Mouse (Mus musculus) layer of hippocampus, adult 9-11 months (tissue): ENCODE measurements around the gene Gm9040.
"Not testable (repeated sequence)": the region's sequence is repeated elsewhere in the genome, so short reads cannot be mapped to it uniquely, and the experiment has no call there.

Source experiments
- DNase-seq: peaks from one replicate; pipeline ENCODE4 v3.0.0; 2022

Gene Gm9040

DNA sequence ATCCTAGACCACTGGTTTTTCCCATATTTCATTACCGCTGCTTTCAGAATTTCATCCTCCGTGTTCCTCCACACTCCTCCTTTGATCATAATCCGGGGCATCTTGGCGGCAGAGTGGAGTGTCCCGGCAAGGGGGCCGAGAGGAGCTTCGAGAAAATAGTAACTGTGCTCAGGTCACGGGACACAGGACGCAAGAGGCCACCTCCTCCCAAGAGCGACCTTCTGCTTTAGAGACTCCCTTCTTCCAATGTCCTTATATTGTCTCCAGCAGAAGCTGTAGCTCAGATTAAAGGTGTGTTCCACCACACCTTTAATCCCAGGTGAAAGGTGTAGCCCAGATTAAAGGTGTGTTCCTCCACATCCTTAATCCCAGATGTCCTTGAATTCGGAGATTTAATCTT is at the start of gene Gm9040:
Gene Gm9040 (minus strand): TSS at position 101 of the 400 bp plus-strand sequence.
- not testable (repeated sequence) for DNase-seq

DNA sequence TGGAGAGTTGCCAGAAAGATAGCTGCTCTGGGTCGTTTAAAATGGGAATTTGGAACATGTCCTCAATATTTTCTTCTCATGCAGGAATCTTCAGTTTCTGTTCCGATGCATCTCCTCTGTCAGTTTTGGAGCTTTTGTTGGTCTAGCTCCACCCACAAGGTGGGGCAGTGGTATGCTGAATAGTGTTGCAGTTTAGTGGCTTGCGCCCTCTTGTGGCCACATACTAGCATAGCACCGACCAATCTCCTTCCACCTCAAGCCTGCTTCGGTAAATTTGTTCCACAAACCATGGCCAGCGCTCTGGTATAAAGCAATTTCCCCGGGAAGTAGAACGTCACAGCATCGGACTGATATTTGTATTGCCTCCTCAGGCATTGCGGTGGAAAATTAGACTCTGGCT is 43.7 kb upstream of the Gm9040 start:
- DNase-seq = peak; percentile 80

DNA sequence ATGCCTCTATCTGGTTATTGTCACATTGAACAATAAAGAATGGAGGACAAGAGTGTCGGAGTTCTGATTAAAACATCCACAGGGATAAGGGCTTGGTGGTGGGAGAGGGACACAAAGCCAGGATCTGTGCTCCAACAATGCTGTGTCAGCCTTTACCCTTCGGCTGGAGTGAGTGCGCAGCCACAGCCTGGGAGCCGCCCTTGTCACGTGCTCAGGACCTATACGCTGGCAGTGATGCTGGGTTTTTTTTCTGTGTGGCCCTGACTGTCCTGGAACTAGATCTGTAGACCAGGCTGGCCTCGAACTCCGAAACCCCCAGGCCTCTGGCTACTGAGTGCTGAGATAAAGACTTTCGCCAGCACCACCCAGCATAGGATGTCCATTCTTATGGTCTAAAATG is 42.7 kb upstream of the Gm9040 start:
- DNase-seq = no peak

DNA sequence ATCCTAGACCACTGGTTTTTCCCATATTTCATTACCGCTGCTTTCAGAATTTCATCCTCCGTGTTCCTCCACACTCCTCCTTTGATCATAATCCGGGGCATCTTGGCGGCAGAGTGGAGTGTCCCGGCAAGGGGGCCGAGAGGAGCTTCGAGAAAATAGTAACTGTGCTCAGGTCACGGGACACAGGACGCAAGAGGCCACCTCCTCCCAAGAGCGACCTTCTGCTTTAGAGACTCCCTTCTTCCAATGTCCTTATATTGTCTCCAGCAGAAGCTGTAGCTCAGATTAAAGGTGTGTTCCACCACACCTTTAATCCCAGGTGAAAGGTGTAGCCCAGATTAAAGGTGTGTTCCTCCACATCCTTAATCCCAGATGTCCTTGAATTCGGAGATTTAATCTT is 27.2 kb upstream of the Gm9040 start, which contains the start of gene Gm9049:
Gene Gm9049 (minus strand): TSS at position 101 of the 400 bp plus-strand sequence.
- DNase-seq = not testable (repeated sequence)

DNA sequence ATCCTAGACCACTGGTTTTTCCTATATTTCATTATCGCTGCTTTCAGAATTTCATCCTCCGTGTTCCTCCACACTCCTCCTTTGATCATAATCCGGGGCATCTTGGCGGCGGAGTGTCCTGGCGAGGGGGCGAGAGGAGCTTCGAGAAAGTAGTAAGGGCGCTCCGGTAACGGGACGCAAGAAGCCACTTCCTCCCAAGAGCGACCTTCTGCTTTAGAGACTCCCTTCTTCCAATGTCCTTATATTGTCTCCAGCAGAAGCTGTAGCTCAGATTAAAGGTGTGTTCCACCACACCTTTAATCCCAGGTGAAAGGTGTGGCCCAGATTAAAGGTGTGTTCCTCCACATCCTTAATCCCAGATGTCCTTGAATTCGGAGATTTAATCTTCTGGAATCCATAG is 21.8 kb upstream of the Gm9040 start, which contains the start of gene Gm9048:
Gene Gm9048 (minus strand): TSS at position 101 of the 400 bp plus-strand sequence.
- not testable (repeated sequence) for DNase-seq

DNA sequence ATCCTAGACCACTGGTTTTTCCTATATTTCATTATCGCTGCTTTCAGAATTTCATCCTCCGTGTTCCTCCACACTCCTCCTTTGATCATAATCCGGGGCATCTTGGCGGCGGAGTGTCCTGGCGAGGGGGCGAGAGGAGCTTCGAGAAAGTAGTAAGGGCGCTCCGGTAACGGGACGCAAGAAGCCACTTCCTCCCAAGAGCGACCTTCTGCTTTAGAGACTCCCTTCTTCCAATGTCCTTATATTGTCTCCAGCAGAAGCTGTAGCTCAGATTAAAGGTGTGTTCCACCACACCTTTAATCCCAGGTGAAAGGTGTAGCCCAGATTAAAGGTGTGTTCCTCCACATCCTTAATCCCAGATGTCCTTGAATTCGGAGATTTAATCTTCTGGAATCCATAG is 16.4 kb upstream of the Gm9040 start, which contains the start of gene Gm9046:
Gene Gm9046 (minus strand): TSS at position 101 of the 400 bp plus-strand sequence.
- not testable (repeated sequence) for DNase-seq

DNA sequence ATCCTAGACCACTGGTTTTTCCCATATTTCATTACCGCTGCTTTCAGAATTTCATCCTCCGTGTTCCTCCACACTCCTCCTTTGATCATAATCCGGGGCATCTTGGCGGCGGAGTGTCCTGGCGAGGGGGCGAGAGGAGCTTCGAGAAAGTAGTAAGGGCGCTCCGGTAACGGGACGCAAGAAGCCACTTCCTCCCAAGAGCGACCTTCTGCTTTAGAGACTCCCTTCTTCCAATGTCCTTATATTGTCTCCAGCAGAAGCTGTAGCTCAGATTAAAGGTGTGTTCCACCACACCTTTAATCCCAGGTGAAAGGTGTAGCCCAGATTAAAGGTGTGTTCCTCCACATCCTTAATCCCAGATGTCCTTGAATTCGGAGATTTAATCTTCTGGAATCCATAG is 11.0 kb upstream of the Gm9040 start, which contains the start of gene Gm9045:
Gene Gm9045 (minus strand): TSS at position 101 of the 400 bp plus-strand sequence.
- not testable (repeated sequence) for DNase-seq

DNA sequence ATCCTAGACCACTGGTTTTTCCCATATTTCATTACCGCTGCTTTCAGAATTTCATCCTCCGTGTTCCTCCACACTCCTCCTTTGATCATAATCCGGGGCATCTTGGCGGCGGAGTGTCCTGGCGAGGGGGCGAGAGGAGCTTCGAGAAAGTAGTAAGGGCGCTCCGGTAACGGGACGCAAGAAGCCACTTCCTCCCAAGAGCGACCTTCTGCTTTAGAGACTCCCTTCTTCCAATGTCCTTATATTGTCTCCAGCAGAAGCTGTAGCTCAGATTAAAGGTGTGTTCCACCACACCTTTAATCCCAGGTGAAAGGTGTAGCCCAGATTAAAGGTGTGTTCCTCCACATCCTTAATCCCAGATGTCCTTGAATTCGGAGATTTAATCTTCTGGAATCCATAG is 5.5 kb upstream of the Gm9040 start, which contains the start of gene Gm9044:
Gene Gm9044 (minus strand): TSS at position 101 of the 400 bp plus-strand sequence.
- not testable (repeated sequence) for DNase-seq

DNA sequence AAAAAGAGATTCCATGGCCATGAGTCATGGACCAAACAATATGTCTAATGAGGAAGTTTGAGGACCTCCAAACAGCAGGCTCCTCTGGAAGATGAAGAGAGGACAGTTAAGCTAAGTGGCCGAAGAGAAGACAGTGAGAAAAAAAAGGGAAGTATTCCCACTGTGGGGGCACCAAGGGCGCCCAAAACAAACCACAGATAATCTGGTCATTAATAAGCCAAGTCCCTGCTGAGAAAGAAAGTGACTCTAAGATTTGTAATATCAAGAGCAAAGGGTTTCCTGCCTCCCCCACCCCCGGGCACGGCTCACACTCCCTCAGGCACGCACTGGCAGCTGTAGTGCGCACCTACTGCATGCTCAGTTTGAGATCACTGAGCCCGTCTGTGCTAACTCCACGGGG is 7.7 kb downstream of the Gm9040 start:
- DNase-seq = no peak

DNA sequence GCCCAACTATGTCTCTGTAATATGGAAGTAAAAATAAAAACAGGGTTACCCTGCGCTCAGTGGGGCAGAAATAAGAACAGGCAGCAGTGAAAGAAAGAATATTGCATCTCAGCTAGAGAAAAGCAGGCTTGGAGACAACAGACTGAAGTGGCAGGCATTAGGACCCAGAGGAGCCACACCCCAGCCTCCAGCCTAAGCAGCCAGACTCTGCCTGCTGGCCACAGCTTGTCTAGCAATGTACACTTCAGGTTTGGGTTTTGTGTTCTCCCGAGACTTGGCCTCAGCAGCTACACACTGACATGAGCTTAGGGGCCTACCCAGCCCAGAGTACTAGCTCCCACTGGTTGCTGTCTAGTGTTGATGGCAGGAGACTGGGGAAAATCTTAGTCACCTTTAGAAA is 24.6 kb downstream of the Gm9040 start:
- DNase-seq = not testable (repeated sequence)

DNA sequence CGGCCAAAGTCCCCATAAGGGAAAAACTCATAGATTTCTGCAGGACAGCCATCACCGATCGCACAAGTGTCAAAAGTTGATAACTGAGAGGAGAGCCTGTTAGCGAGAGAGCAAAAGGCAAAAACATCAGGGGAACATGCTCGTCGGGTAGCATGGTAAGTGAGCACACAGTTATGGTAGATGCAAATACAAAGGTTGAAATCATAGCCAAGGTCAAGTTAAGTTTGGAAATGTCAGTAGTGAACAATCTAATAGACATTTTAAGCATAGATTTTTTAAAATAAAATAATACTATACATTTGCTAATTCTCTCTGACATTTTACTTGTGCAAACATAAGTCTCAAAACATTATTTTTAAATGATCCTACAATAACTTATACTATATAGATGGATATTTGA is 31.8 kb downstream of the Gm9040 start, which contains the start of gene Iltifb:
Gene Iltifb (minus strand): TSS at position 101 of the 400 bp plus-strand sequence.
- DNase-seq = no peak

DNA sequence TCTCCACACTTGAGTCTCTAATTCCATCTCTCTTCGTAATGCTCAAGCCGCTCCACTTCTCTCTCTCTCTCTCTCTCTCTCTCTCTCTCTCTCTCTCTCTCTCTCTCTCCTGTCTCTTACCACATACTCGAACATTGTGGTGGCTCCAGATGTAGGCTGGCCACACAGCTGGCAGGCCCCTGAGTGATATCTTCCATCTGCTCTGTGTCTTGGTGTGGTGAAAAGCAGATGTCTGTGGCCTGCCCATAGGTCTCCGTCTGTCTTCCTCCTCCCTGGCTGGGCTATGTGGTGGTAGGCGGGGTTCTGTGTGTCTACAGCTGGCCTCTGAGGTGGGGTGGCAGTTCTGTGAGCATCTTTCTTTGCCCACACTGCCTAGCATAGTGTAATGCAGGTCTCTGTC is 43.8 kb downstream of the Gm9040 start:
- DNase-seq = not testable (repeated sequence)

DNA sequence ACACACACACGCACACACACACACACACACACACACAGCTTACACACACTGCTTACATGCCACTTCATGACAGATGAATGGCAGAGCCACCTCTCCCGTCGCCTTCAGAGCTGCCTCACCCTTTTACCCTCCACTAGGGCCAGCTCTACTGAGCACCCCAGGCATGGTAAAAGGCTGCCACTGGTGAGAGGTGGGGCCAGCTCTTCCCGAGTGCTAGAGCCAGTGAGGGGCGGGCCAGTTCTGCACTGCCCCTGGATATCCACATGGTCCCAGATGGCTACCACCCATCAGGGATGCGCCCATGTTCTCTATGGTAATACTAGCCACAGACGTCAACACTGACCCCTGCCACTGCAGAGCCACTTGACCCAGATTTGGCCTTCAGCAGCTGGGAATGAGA is 44.2 kb downstream of the Gm9040 start:
- not testable (repeated sequence) for DNase-seq

DNA sequence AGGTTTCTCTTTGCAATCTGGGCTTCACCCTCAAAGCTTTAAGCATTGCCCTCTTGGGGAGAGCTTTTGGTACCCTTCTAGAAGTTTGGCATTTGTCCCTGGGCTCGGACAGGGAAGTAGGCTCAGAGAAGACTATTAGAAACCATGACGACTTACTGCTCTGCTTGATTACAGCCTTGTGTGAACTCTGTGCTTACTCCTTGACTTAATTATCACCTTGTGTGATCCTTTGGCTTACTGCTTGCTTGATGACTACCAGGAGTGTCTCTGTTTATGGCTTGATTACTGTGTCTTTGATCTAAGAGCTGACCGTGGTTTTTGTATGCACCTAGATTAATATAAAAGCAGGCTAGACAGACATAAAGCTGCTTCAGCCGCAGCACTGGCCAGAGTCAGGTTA is 48.7 kb downstream of the Gm9040 start:
- DNase-seq = not testable (repeated sequence)
